Mouse (Mus musculus) CH12.LX (cell line): ENCODE data around the gene Zfp46. TPM values are rescaled to one million over a fixed set of nuclear protein-coding genes. Genes with fewer than 3 reads are reported as not detected.
A peak's percentile ranks its signal among the peaks of the same experiment; 100 is the strongest.

Source experiments
- DNase-seq: peaks from one replicate; pipeline ENCODE4 v3.0.0-alpha.2; 2013; ENCODE audit errors: extremely low read depth
- H3K27ac ChIP-seq: 2 replicates; pipeline ENCODE4 v1.5.1; 2012; ENCODE audit warnings: low read depth, mild to moderate bottlenecking, control low read depth, moderate library complexity; ENCODE audit not compliant: insufficient read depth
- H3K27me3 ChIP-seq: replicated peaks from 2 replicates; pipeline ENCODE3; 2012; ENCODE audit warnings: inconsistent platforms
- H3K36me3 ChIP-seq, 2 experiments: replicated peaks in 1 of 2; 2 replicates each; pipeline versions ENCODE3 to v1.6.1; 2012; ENCODE audit warnings: inconsistent platforms in 1 of 2, low read length in 1 of 2, mild to moderate bottlenecking in 1 of 2, mixed read lengths in 1 of 2, moderate library complexity in 1 of 2; ENCODE audit not compliant: control insufficient read depth in 1 of 2, insufficient read depth in 1 of 2
- H3K4me1 ChIP-seq, 2 experiments: 2 replicates each; pipeline ENCODE4 v1.6.1; 2012; ENCODE audit warnings: inconsistent platforms in 1 of 2, moderate library complexity in 1 of 2; ENCODE audit not compliant: insufficient read depth in 2 of 2, control insufficient read depth in 1 of 2
- H3K4me2 ChIP-seq: 2 replicates; pipeline ENCODE4 v1.6.1; 2012; ENCODE audit warnings: low read depth, mild to moderate bottlenecking, control low read depth; ENCODE audit not compliant: poor library complexity, insufficient read depth, severe bottlenecking
- H3K4me3 ChIP-seq, 3 experiments: fragments of 150-350 bp in 1 of 3; sonication (generic) in 1 of 3; replicated peaks in 1 of 3; 2 replicates each; pipeline versions ENCODE3 to v1.5.1; 2011 to 2012; ENCODE audit warnings: low read depth in 2 of 3, low read length in 2 of 3, mild to moderate bottlenecking in 2 of 3, moderate library complexity in 2 of 3, control low read depth in 1 of 3, improper control_type of control experiment in 1 of 3, inconsistent platforms in 1 of 3, mixed read lengths in 1 of 3; ENCODE audit not compliant: poor library complexity in 1 of 3
- H3K79me2 ChIP-seq: replicated peaks from 2 replicates; pipeline ENCODE4 v1.6.1; 2012; ENCODE audit warnings: mild to moderate bottlenecking, moderate library complexity; ENCODE audit not compliant: control insufficient read depth, poor library complexity, insufficient read depth, severe bottlenecking; ENCODE audit errors: extremely low read depth
- H3K9ac ChIP-seq: 2 replicates; pipeline ENCODE4 v1.6.1; 2012; ENCODE audit warnings: low read depth, mild to moderate bottlenecking, control low read depth, moderate library complexity; ENCODE audit not compliant: insufficient read depth
- H3K9me3 ChIP-seq: replicated peaks from 2 replicates; pipeline ENCODE3; 2012; ENCODE audit warnings: low read length, inconsistent platforms, mixed read lengths
- CTCF ChIP-seq, 2 experiments: IDR thresholded peaks in 1 of 2; conservative IDR thresholded peaks in 1 of 2; 2 replicates each; pipeline ENCODE4 v1.5.1; 2011 to 2012; ENCODE audit warnings: low read depth in 2 of 2, low read length in 2 of 2, improper control_type of control experiment in 1 of 2, inconsistent platforms in 1 of 2, mild to moderate bottlenecking in 1 of 2, moderate library complexity in 1 of 2
- E2F4 ChIP-seq: IDR thresholded peaks from 2 replicates; pipeline ENCODE4 v1.6.1; 2011; ENCODE audit warnings: low read depth, low read length, improper control_type of control experiment; ENCODE audit not compliant: insufficient replicate concordance
- GABPA ChIP-seq: IDR thresholded peaks from 2 replicates; pipeline ENCODE4 v1.6.1; 2012; ENCODE audit warnings: low read depth, low read length, improper control_type of control experiment, inconsistent platforms; ENCODE audit not compliant: insufficient replicate concordance
- HCFC1 ChIP-seq: IDR thresholded peaks from 2 replicates; pipeline ENCODE4 v1.6.1; 2012; ENCODE audit warnings: low read depth, mild to moderate bottlenecking, inconsistent platforms, low read length, improper control_type of control experiment
- JUND ChIP-seq: conservative IDR thresholded peaks from 2 replicates; pipeline ENCODE4 v1.6.1; 2011; ENCODE audit warnings: low read depth, low read length, improper control_type of control experiment
- KAT2A ChIP-seq: IDR thresholded peaks from 2 replicates; pipeline ENCODE4 v1.6.1; 2012; ENCODE audit warnings: low read length, improper control_type of control experiment, inconsistent platforms; ENCODE audit not compliant: insufficient replicate concordance
- MEF2A ChIP-seq: IDR thresholded peaks from 2 replicates; pipeline ENCODE4 v1.6.1; 2014; ENCODE audit warnings: low read depth, mild to moderate bottlenecking, inconsistent platforms, low read length, improper control_type of control experiment, borderline replicate concordance
- MXI1 ChIP-seq: IDR thresholded peaks from 2 replicates; pipeline ENCODE4 v1.6.1; 2011; ENCODE audit warnings: mild to moderate bottlenecking, low read depth, low read length, improper control_type of control experiment
- MYC ChIP-seq: IDR thresholded peaks from 2 replicates; pipeline ENCODE4 v1.6.1; 2011; ENCODE audit warnings: low read depth, mild to moderate bottlenecking, improper control_type of control experiment, low read length
- PAX5 ChIP-seq: IDR thresholded peaks from 2 replicates; pipeline ENCODE4 v1.6.1; 2012; ENCODE audit warnings: low read length, inconsistent platforms, mixed read lengths
- POLR2AphosphoS2 ChIP-seq: IDR thresholded peaks from 2 replicates; pipeline ENCODE4 v1.6.1; 2011; ENCODE audit warnings: low read depth, low read length, improper control_type of control experiment
- RCOR1 ChIP-seq: conservative IDR thresholded peaks from 2 replicates; pipeline ENCODE4 v1.6.1; 2012; ENCODE audit warnings: low read depth, mild to moderate bottlenecking, inconsistent platforms, low read length, improper control_type of control experiment
- SIN3A ChIP-seq: IDR thresholded peaks from 2 replicates; pipeline ENCODE4 v1.6.1; 2012; ENCODE audit warnings: low read length, improper control_type of control experiment, inconsistent platforms
- SMC3 ChIP-seq: IDR thresholded peaks from 2 replicates; pipeline ENCODE4 v1.6.1; 2011; ENCODE audit warnings: low read depth, low read length, improper control_type of control experiment
- USF1 ChIP-seq: IDR thresholded peaks from 2 replicates; pipeline ENCODE4 v1.6.1; 2014; ENCODE audit warnings: low read depth, mild to moderate bottlenecking, inconsistent platforms, low read length, improper control_type of control experiment
- USF2 ChIP-seq: conservative IDR thresholded peaks from 2 replicates; pipeline ENCODE4 v1.6.1; 2011; ENCODE audit warnings: low read depth, low read length, improper control_type of control experiment
- ZC3H11A ChIP-seq: IDR thresholded peaks from 2 replicates; pipeline ENCODE4 v1.6.1; 2012; ENCODE audit warnings: low read depth, mild to moderate bottlenecking, inconsistent platforms, low read length, improper control_type of control experiment
- ZKSCAN1 ChIP-seq: IDR thresholded peaks from 2 replicates; pipeline ENCODE4 v1.6.1; 2012; ENCODE audit warnings: low read depth, inconsistent platforms, low read length, improper control_type of control experiment, borderline replicate concordance
- ZMIZ1 ChIP-seq: IDR thresholded peaks from 2 replicates; pipeline ENCODE4 v1.6.1; 2012; ENCODE audit warnings: low read depth, mild to moderate bottlenecking, inconsistent platforms, low read length, improper control_type of control experiment
- ZNF384 ChIP-seq: IDR thresholded peaks from 2 replicates; pipeline ENCODE4 v1.6.1; 2012; ENCODE audit warnings: low read depth, low read length, improper control_type of control experiment, inconsistent platforms
- dilution Hi-C: fragments of 300-500 bp; cut with MboI; formaldehyde crosslinking; loops from 2 replicates; pipeline ENCODE4 v1.14.3; 2020; ENCODE audit warnings: low sequenced_read_pairs; ENCODE audit not compliant: extremely low pct_unique_long_range_greater_than_20kb, extremely low pct_ligation_motif_present
- in situ Hi-C: fragments of 300-500 bp; cut with MboI; formaldehyde crosslinking; loops from 3 replicates; pipeline ENCODE4 v1.14.3; 2019; ENCODE audit warnings: low sequenced_read_pairs, low pct_ligation_motif_present, low pct_unique_long_range_greater_than_20kb, mixed read lengths
- polyA plus RNA-seq: library from polyadenylated mRNA; unstranded; fragments of >175 nt; gene quantifications from 2 replicates; pipeline ENCODE4 v1.2.1, GENCODE M21; 2012; ENCODE audit warnings: low read depth; ENCODE audit not compliant: insufficient read length
- total RNA-seq, 2 experiments: library from RNA; depleted of rRNA; stranded (reverse); fragments of 300-350 nt in 1 of 2; fragments of >200 nt in 1 of 2; gene quantifications; 2 replicates each; pipeline ENCODE4 v1.2.3; 2012 to 2014

Zfp46 gene
- total and polyA plus RNA-seq, 3 experiments = 2.8 to 7.2 (median 4.1) TPM

GRCm38 (mm10) chr4:136242728-136243127 is 41.8 kb upstream of the Zfp46 start:
- Histone ChIP-seq H3K36me3 (no peaks in the 10 kb centered on the region), H3K9ac (no peak overlapping the region), H3K4me3 (no peak overlapping the region), H3K27ac (no peak overlapping the region), H3K9me3 (peaks cover 7% of the 10 kb centered on the region)
- in situ Hi-C loops = loop anchor here (5.0 to 25.0 kb wide), 2 partner anchors 35 to 370 kb away; partner anchors contain the start of genes Asap3, Kdm1a, Lactbl1 and Tex46
- no peak for TF ChIP-seq SIN3A
- TF ChIP-seq USF2 = no peak
- TF ChIP-seq MXI1 = no peak
- TF ChIP-seq CTCF (conservative IDR thresholded peaks at IDR 0.05 in 1 of 2, IDR thresholded peaks at IDR 0.05 in 1 of 2; ENCODE audit: low read depth in 2 of 2, low read length in 2 of 2) = no peak
- TF ChIP-seq JUND = no peak
- TF ChIP-seq ZMIZ1 = no peak
- TF ChIP-seq E2F4 = no peak
- TF ChIP-seq MEF2A = no peak
- no peak for TF ChIP-seq HCFC1
- no peak for TF ChIP-seq KAT2A
- TF ChIP-seq USF1 = no peak
- no peak for TF ChIP-seq ZNF384
- TF ChIP-seq ZKSCAN1 = no peak
- TF ChIP-seq RCOR1 = no peak
- no peak for TF ChIP-seq POLR2AphosphoS2
- TF ChIP-seq MYC = no peak
- TF ChIP-seq GABPA = no peak
- TF ChIP-seq SMC3 = no peak
- TF ChIP-seq, all 38 proteins: peak for 0
- no peak for DNase-seq
- H3K4me1 ChIP-seq = peaks cover 0 to 19% of the 10 kb centered on the region in 2 experiments; a peak in 3 of 4 replicates
- no peaks in the 10 kb centered on the region for H3K79me2 ChIP-seq
- H3K27me3 ChIP-seq = peaks cover 87% of the 10 kb centered on the region
- no peak overlapping the region for H3K4me2 ChIP-seq
- dilution Hi-C loops = no loop called here

DNA sequence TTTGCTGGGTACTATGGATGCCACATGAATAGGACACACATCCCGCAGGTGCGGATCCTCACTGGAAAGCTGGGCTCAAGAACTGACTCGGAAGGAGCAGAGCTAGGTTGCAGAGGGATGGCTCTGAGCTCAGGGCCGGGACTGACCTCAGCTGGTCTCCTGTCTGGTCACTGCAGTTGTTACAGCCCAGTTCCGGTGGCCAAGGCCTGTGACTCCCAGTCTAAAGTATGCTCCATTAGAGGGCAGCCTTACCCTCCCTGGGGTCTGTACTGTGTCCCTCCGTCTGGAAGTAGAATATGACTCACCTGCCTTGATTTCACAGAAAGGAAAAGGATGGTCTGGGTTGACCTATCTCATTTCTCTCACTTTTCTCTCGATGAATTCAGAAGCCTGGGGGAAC is 40.3 kb upstream of the Zfp46 start:
- Histone ChIP-seq H3K27me3 (peaks cover 88% of the 10 kb centered on the region), H3K79me2 (no peaks in the 10 kb centered on the region), H3K4me3 (no peak overlapping the region), H3K9ac (no peak overlapping the region), H3K4me1 (peaks cover 0 to 19% of the 10 kb centered on the region in 2 experiments; a peak in 3 of 4 replicates), H3K4me2 (no peak overlapping the region), H3K27ac (no peak overlapping the region), H3K36me3 (no peaks in the 10 kb centered on the region), H3K9me3 (peaks cover 16% of the 10 kb centered on the region)
- TF ChIP-seq CTCF (conservative IDR thresholded peaks at IDR 0.05 in 1 of 2, IDR thresholded peaks at IDR 0.05 in 1 of 2; ENCODE audit: low read depth in 2 of 2, low read length in 2 of 2) (0 out of 4 replicates have a peak, but pooled peaks of 1 of the 2 experiments have one; percentile 0), SIN3A (no peak), ZC3H11A (no peak), USF1 (no peak), PAX5 (no peak)
- dilution Hi-C loops (no loop called here), in situ Hi-C loops (loop anchor here (5.0 to 25.0 kb wide), 2 partner anchors 37 to 368 kb away; partner anchors contain the start of genes Asap3, Kdm1a, Lactbl1 and Tex46)
- DNase-seq = no peak
